Mouse (Mus musculus) gastrocnemius, postnatal 25 days (tissue): ENCODE measurements at regions not wholly inside any gene's neighbourhood (a gene's known extent, or its start where the extent isn't known, plus 50 kb on each side); places are given as distances from the start of the nearest gene placed in this dataset.
A peak's percentile ranks its signal among the peaks of the same experiment; 100 is the strongest.

ENCODE experiments used
- DNase-seq: peaks from one replicate; pipeline ENCODE4 v3.0.0; 2022

GRCm38 (mm10) chr13:59910179-59911071, 87.5 kb upstream of the Tut7 start:
- no peak for DNase-seq

GRCm38 (mm10) chr13:59909400-59909799, 86.5 kb upstream of the Tut7 start:
- DNase-seq: no peak

GRCm38 (mm10) chr13:59908786-59909185, 85.8 kb upstream of the Tut7 start:
- no peak for DNase-seq

GRCm38 (mm10) chr13:59905488-59905887, 82.5 kb upstream of the Tut7 start:
- DNase-seq: no peak

GRCm38 (mm10) chr13:59904415-59904814, 81.5 kb upstream of the Tut7 start:
- DNase-seq: no peak

- no peak for DNase-seq
Observed at GRCm38 (mm10) chr13:59899521-59899920, 76.6 kb upstream of the Tut7 start.

GRCm38 (mm10) chr13:59895754-59896153, 72.8 kb upstream of the Tut7 start:
- no peak for DNase-seq

GRCm38 (mm10) chr13:59894094-59894493, 71.1 kb upstream of the Tut7 start:
- DNase-seq: no peak

GRCm38 (mm10) chr13:59892961-59893360, 70.0 kb upstream of the Tut7 start:
- DNase-seq: no peak

GRCm38 (mm10) chr13:59892340-59892739, 69.4 kb upstream of the Tut7 start:
- no peak for DNase-seq

- DNase-seq: no peak
Observed at GRCm38 (mm10) chr13:59891737-59892136, 68.8 kb upstream of the Tut7 start.

- DNase-seq: no peak
Observed at GRCm38 (mm10) chr13:59889468-59890117, 66.6 kb upstream of the Tut7 start.

GRCm38 (mm10) chr13:59888038-59889016, 65.4 kb upstream of the Tut7 start:
- DNase-seq: no peak

- DNase-seq: no peak
Observed at GRCm38 (mm10) chr13:59887306-59887705, 64.4 kb upstream of the Tut7 start.

GRCm38 (mm10) chr13:59886572-59886971, 63.6 kb upstream of the Tut7 start:
- no peak for DNase-seq

- no peak for DNase-seq
Observed at GRCm38 (mm10) chr13:59881989-59882784, 59.2 kb upstream of the Tut7 start.

- DNase-seq: no peak
Observed at GRCm38 (mm10) chr13:59880055-59880454, 57.1 kb upstream of the Tut7 start.

- DNase-seq: peak; percentile 32
Observed at GRCm38 (mm10) chr13:59875637-59876036, 52.7 kb upstream of the Tut7 start.

GRCm38 (mm10) chr13:59874137-59874931, 51.4 kb upstream of the Tut7 start:
- no peak for DNase-seq
